Mouse (Mus musculus): ENCODE data around the gene Poln.

GRCm38 (mm10) chr5:34006832-34007231 lies 162.4 kb downstream of the Poln start:
- TF ChIP-seq CTCF (IDR thresholded peaks at IDR 0.05), result no peak
- TF ChIP-seq POLR2A (IDR thresholded peaks at IDR 0.05; ENCODE audit: insufficient read depth, low read depth, low read length), result no peak
- no peak for TF ChIP-seq EP300 (IDR thresholded peaks at IDR 0.05; ENCODE audit: insufficient read depth, low read depth, low read length)
